Mouse (Mus musculus) testis, adult 2 months (tissue): ENCODE results near the gene Myocd.

Source experiments
- CTCF ChIP-seq: fragments of 200-500 bp; IDR thresholded peaks from 2 replicates; pipeline ENCODE4 v1.5.1; 2012; ENCODE audit warnings: low read depth, mild to moderate bottlenecking, inconsistent platforms, low read length, moderate library complexity; ENCODE audit not compliant: control insufficient read depth, insufficient read depth, insufficient replicate concordance
- POLR2A ChIP-seq: fragments of 200-500 bp; IDR thresholded peaks from 2 replicates; pipeline ENCODE4 v1.6.1; 2012; ENCODE audit warnings: low read depth, mild to moderate bottlenecking, inconsistent platforms, low read length, moderate library complexity; ENCODE audit not compliant: control insufficient read depth

DNA sequence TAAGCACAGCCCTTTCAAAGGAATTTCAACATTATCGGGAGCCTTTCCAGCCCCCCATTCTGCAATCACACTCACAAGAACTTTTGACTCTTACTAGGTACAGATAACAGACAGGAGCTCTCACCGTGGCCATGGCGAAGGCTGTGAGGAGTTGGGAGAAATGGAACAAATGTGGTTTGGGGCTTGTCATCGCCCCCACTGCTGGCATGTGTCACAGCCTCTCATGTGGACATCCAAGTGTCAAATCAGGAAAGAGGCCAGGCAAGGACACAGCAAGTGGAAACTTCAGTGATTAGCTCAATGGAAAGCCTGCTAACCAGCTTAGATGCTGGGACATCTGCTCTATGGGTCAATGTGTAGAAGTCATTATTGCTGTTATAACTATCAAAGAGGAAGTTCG, 64.5 kb downstream of the Myocd start:
- TF ChIP-seq CTCF = no peak
- no peak for TF ChIP-seq POLR2A
